Mouse (Mus musculus) CH12.LX (cell line): ENCODE data around the gene Cage1.

Experiments used
- CTCF ChIP-seq, 2 experiments: IDR thresholded peaks in 1 of 2; conservative IDR thresholded peaks in 1 of 2; 2 replicates each; pipeline ENCODE4 v1.5.1; 2011 to 2012; ENCODE audit warnings: low read depth in 2 of 2, low read length in 2 of 2, improper control_type of control experiment in 1 of 2, inconsistent platforms in 1 of 2, mild to moderate bottlenecking in 1 of 2, moderate library complexity in 1 of 2
- EP300 ChIP-seq: IDR thresholded peaks from 2 replicates; pipeline ENCODE4 v1.6.1; 2011; ENCODE audit warnings: low read length, improper control_type of control experiment
- MAZ ChIP-seq: IDR thresholded peaks from 2 replicates; pipeline ENCODE4 v1.6.1; 2012; ENCODE audit warnings: low read depth, mild to moderate bottlenecking, inconsistent platforms, low read length, improper control_type of control experiment, moderate library complexity
- NELFE ChIP-seq: IDR thresholded peaks from 2 replicates; pipeline ENCODE4 v1.6.1; 2011; ENCODE audit warnings: low read depth, low read length, improper control_type of control experiment
- NRF1 ChIP-seq: IDR thresholded peaks from 2 replicates; pipeline ENCODE4 v1.6.1; 2014; ENCODE audit warnings: low read depth, mild to moderate bottlenecking, inconsistent platforms, low read length, improper control_type of control experiment, moderate library complexity
- POLR2AphosphoS2 ChIP-seq: IDR thresholded peaks from 2 replicates; pipeline ENCODE4 v1.6.1; 2011; ENCODE audit warnings: low read depth, low read length, improper control_type of control experiment
- SMC3 ChIP-seq: IDR thresholded peaks from 2 replicates; pipeline ENCODE4 v1.6.1; 2011; ENCODE audit warnings: low read depth, low read length, improper control_type of control experiment
- TCF12 ChIP-seq: IDR thresholded peaks from 2 replicates; pipeline ENCODE4 v1.6.1; 2014; ENCODE audit warnings: low read depth, mild to moderate bottlenecking, inconsistent platforms, low read length, improper control_type of control experiment
- USF1 ChIP-seq: IDR thresholded peaks from 2 replicates; pipeline ENCODE4 v1.6.1; 2014; ENCODE audit warnings: low read depth, mild to moderate bottlenecking, inconsistent platforms, low read length, improper control_type of control experiment
- USF2 ChIP-seq: conservative IDR thresholded peaks from 2 replicates; pipeline ENCODE4 v1.6.1; 2011; ENCODE audit warnings: low read depth, low read length, improper control_type of control experiment
- ZKSCAN1 ChIP-seq: IDR thresholded peaks from 2 replicates; pipeline ENCODE4 v1.6.1; 2012; ENCODE audit warnings: low read depth, inconsistent platforms, low read length, improper control_type of control experiment, borderline replicate concordance
- ZMIZ1 ChIP-seq: IDR thresholded peaks from 2 replicates; pipeline ENCODE4 v1.6.1; 2012; ENCODE audit warnings: low read depth, mild to moderate bottlenecking, inconsistent platforms, low read length, improper control_type of control experiment

DNA sequence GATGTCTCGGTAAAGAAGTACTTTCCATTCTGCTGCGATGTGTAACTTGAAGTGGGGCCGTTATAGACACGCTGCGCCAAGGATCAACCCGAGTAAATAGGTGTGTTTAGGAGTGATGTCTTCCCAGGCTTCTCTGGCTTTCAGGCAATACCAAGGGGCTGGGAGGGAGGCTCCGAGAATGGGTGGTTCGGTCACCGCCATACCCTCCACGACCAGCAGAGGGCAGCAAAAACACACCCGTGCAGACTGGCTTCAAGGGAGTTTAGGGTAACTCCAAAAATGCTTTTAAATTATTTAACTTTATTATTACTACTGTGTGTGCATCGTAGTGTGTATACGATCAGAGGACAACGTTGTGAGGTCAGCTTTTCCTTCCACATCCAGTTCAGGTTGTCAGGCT, 67.5 kb downstream of the Cage1 start:
- TF ChIP-seq POLR2AphosphoS2 = no peak
- peak; percentile 89 to 94 for TF ChIP-seq CTCF (conservative IDR thresholded peaks at IDR 0.05 in 1 of 2, IDR thresholded peaks at IDR 0.05 in 1 of 2; ENCODE audit: low read depth in 2 of 2, low read length in 2 of 2)
- TF ChIP-seq ZKSCAN1 = no peak
- no peak for TF ChIP-seq NRF1
- no peak for TF ChIP-seq EP300
- no peak for TF ChIP-seq MAZ
- no peak for TF ChIP-seq USF2
- no peak for TF ChIP-seq TCF12
- TF ChIP-seq SMC3 = peak; percentile 76
- TF ChIP-seq USF1 = no peak
- TF ChIP-seq NELFE = no peak
- no peak for TF ChIP-seq ZMIZ1
